In the genomic region with DNA sequence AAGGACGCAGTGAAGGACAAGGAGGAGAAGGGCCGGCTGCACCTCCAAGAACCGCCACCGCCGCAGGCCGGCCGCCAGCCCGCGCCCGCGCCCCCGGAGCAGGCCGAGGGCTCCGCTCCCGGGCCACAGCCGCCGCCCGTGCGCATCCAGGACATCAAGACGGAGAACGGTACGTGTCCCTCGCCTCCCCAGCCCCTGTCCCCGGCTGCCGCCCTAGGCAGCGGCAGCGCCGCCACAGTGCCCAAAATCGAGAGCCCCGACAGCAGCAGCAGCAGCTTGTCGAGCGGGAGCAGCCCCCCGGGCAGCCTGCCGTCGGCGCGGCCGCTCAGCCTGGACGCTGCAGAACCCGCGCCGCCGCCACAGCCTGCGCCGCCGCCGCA, we compare ENCODE assay signal across 8 mouse cellular contexts. TPM values are rescaled to one million over a fixed set of nuclear protein-coding genes. Genes with fewer than 3 reads are reported as not detected.
A peak's percentile ranks its signal among the peaks of the same experiment; 100 is the strongest.
DNase-seq lines count a peak whose midpoint lies in the region; ATAC-seq and TF ChIP-seq lines count a peak whose summit lies in the region.

No protein-coding gene starts in this region.

- 0% methylated on average over 35 of the region's 47 CpGs for WGBS in heart, embryonic 16.5 days
- WGBS in liver, postnatal 0 days (ENCODE audit: insufficient replicate concordance) = under 1% methylated on average over 37 of the region's 47 CpGs

- H3K9ac ChIP-seq in heart, embryonic 16.5 days (ENCODE audit: low read length) = peak overlapping the region; percentile 84
- H3K9ac ChIP-seq in liver, postnatal 0 days (replicated peaks) = no peak overlapping the region

- peak; percentile 33 for DNase-seq in kidney, postnatal 14 days
- DNase-seq in kidney, adult 9 months = no peak
- peak; percentile 33 for DNase-seq in adrenal gland, postnatal 25 days
- no peak for DNase-seq in liver, postnatal 0 days
- no peak for DNase-seq in right cerebral cortex, postnatal 10 days (ENCODE audit: low spot score in 2 of 2)
- no peak for DNase-seq in right cerebral cortex, postnatal 25 days

- H3K9me3 ChIP-seq in heart, embryonic 16.5 days (replicated peaks; ENCODE audit: control insufficient read depth, low read length) = peaks cover 3% of the 10 kb centered on the region; the same call in 1 of the 2 replicates
- H3K9me3 ChIP-seq in liver, postnatal 0 days (ENCODE audit: low read length) = no peaks in the 10 kb centered on the region

- no peaks in the 10 kb centered on the region for H3K36me3 ChIP-seq in heart, embryonic 16.5 days (ENCODE audit: control insufficient read depth, insufficient read depth)
- no peaks in the 10 kb centered on the region for H3K36me3 ChIP-seq in liver, postnatal 0 days (replicated peaks; ENCODE audit: insufficient read depth, low read length)

- H3K4me2 ChIP-seq in heart, embryonic 16.5 days (ENCODE audit: low read depth, low read length) = peak overlapping the region; percentile 95
- peak overlapping the region; percentile 70 for H3K4me2 ChIP-seq in liver, postnatal 0 days (ENCODE audit: low read depth, low read length)

- H3K27me3 ChIP-seq in heart, embryonic 16.5 days (ENCODE audit: control insufficient read depth, insufficient read depth, low read length) = peaks cover 45% of the 10 kb centered on the region
- peaks cover 93% of the 10 kb centered on the region for H3K27me3 ChIP-seq in liver, postnatal 0 days (ENCODE audit: insufficient read depth, low read length)

- H3K27ac ChIP-seq in heart, embryonic 16.5 days (ENCODE audit: low read length) = peak overlapping the region; percentile 94
- H3K27ac ChIP-seq in liver, postnatal 0 days (ENCODE audit: low read depth) = no peak overlapping the region

- TF ChIP-seq CTCF in liver, postnatal 0 days (IDR thresholded peaks at IDR 0.05; ENCODE audit: low read depth) = no peak

- H3K4me1 ChIP-seq in heart, embryonic 16.5 days (ENCODE audit: control insufficient read depth, insufficient read depth, low read length) = peaks cover 15% of the 10 kb centered on the region
- peaks cover 19% of the 10 kb centered on the region for H3K4me1 ChIP-seq in liver, postnatal 0 days (ENCODE audit: insufficient read depth)

- no peak for ATAC-seq in heart, embryonic 16.5 days (replicated peaks; ENCODE audit: extremely low read depth, insufficient read depth, low FRiP score)
- no peak for ATAC-seq in liver, postnatal 0 days
- no peak for ATAC-seq in megakaryocyte progenitor cell, adult 5-6 weeks (replicated peaks; ENCODE audit: poor library complexity)

- TF ChIP-seq EP300 in liver, postnatal 0 days (IDR thresholded peaks at IDR 0.05; ENCODE audit: low read depth) = no peak

- peak overlapping the region; percentile 79 for H3K4me3 ChIP-seq in heart, embryonic 16.5 days (ENCODE audit: low read length)
- H3K4me3 ChIP-seq in liver, postnatal 0 days (ENCODE audit: low read depth, low read length) = peak overlapping the region; percentile 51

RNA-seq across cellular contexts. Expression of a gene that starts 1.3 kb away (rescaled TPM):
- 7.3 and 8.1 TPM in 2 replicates for total RNA-seq in adrenal gland, postnatal 25 days (2021)
- 0.77 and 1.0 TPM in 2 replicates for polyA plus RNA-seq in heart, embryonic 16.5 days (2015; fragmentation: Nextera tagmentation; extraction: Ambion mirVana)
- 0.02 TPM in 1 of 2 replicates, not detected in the other for polyA plus RNA-seq in liver, postnatal 0 days (2015; fragmentation: Nextera tagmentation; extraction: Ambion mirVana)
- 0.02 TPM in 1 of 2 replicates, not detected in the other for total RNA-seq in megakaryocyte progenitor cell, adult 5-6 weeks (2015)
- not detected in 2 replicates for total RNA-seq in megakaryocyte progenitor cell, adult 5-6 weeks (2017)

Comparison
In these comparisons a context has a peak if more than half of its experiments do, and no peak if none do; other contexts are left out.
1. DNase-seq: peak in kidney, postnatal 14 days (single experiment) and adrenal gland, postnatal 25 days (single experiment); none in kidney, adult 9 months (single experiment), liver, postnatal 0 days (single experiment), right cerebral cortex, postnatal 10 days (0 of 2) and right cerebral cortex, postnatal 25 days (single experiment).